Mouse (Mus musculus): ENCODE measurements at regions not wholly inside any gene's neighbourhood (a gene's known extent, or its start where the extent isn't known, plus 50 kb on each side); places are given as distances from the start of the nearest gene placed in this dataset.

DNA sequence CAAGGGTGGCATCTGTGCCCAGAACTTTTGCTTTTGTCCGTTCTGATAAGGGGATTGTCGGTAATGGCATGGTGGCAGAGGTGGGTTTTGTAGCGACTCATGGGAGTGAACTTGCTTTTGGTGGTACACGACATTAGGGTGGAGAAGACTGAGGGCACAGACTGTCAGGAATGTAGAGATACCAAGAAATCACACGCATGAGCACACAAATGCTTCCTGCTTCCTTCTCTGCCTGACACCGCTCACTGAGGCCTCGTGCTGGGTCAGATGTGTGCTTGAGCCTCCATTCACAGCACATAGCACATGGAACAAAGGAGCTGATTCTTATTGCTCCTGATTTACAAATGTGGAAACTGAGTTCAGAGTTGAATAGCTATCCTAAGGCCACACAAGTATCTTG lies 465.3 kb downstream of the Insc start:
- TF ChIP-seq POLR2A (IDR thresholded peaks at IDR 0.05; ENCODE audit: insufficient read depth, low read length), result no peak
- no peak for TF ChIP-seq EP300 (IDR thresholded peaks at IDR 0.05; ENCODE audit: insufficient read depth, low read depth, low read length)

All from ES-Bruce4 (cell line).